Mouse (Mus musculus): ENCODE results near the gene Dcaf12. TPM values are rescaled to one million over a fixed set of nuclear protein-coding genes. Genes with fewer than 3 reads are reported as not detected.

The Dcaf12 gene
- polyA plus RNA-seq, 1 experiment from 2014 or later = 50.8 TPM

DNA sequence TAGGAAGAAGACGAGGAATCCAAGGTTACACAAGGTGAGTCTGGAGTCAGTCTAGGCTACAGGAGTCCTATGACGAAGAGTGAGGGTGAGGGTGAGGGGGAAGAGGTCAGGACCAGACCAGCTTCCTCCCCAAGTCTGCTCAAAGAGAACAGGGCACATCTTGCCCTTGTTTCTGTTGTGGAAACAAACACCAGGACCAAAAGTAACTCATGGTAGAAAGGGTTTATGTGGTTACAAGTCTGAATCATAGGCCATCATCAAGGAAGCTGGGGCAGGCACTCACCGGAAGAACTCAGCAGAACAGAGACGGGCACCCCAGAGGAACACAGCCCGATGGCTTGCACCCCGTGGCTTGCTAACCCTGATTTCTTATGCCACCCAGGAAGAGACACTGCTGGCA lies 12.2 kb upstream of the Dcaf12 start:
- no peaks in the 10 kb centered on the region for H3K4me1 ChIP-seq (ENCODE audit: control insufficient read depth, insufficient read depth, low read length)
- no peaks in the 10 kb centered on the region for H3K9me3 ChIP-seq (ENCODE audit: control insufficient read depth, low read length)
- no peak overlapping the region for H3K27ac ChIP-seq (replicated peaks; ENCODE audit: low read depth, low read length)
- ATAC-seq (ENCODE audit: low read depth) (no peak), DNase-seq (ENCODE audit: low spot score) (no peak)
- H3K27me3 ChIP-seq (replicated peaks; ENCODE audit: control insufficient read depth, insufficient read depth, low read length) = no peaks in the 10 kb centered on the region
- H3K9ac ChIP-seq (ENCODE audit: low read depth, low read length) = no peak overlapping the region
- H3K4me3 ChIP-seq (ENCODE audit: low read depth, low read length) = no peak overlapping the region
- no peaks in the 10 kb centered on the region for H3K36me3 ChIP-seq (ENCODE audit: control insufficient read depth, insufficient read depth, low read length)
- WGBS = 85% methylated on average over 6 of the region's 6 CpGs
- H3K4me2 ChIP-seq (ENCODE audit: low read depth, low read length) = no peak overlapping the region

DNA sequence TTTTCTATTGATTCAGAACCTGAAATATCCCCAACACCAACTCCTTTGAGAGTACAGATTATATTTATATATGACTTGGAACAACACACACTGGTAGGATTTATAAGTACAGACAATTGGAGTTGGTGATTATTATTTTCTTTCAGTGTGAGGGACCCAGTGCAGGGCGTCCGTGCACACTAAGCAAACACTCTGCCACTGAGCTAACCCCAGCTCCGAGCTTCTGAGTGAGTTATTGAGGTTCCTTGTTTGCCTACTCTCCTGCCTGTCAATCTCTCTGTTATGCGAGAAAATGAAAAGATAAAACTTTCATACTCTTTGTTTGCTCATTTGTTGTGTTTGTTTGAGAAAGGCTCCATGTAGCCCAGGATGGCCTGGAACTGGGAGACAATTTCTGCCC lies 6.3 kb upstream of the Dcaf12 start:
- no peak overlapping the region for H3K4me2 ChIP-seq (ENCODE audit: low read depth, low read length)
- ATAC-seq (ENCODE audit: low read depth) (no peak), DNase-seq (ENCODE audit: low spot score) (no peak)
- H3K9me3 ChIP-seq (ENCODE audit: control insufficient read depth, low read length) = no peaks in the 10 kb centered on the region
- no peak overlapping the region for H3K9ac ChIP-seq (ENCODE audit: low read depth, low read length)
- no peaks in the 10 kb centered on the region for H3K27me3 ChIP-seq (replicated peaks; ENCODE audit: control insufficient read depth, insufficient read depth, low read length)
- H3K36me3 ChIP-seq (ENCODE audit: control insufficient read depth, insufficient read depth, low read length) = no peaks in the 10 kb centered on the region
- H3K27ac ChIP-seq (replicated peaks; ENCODE audit: low read depth, low read length) = no peak overlapping the region
- 74% methylated on average over 4 of the region's 4 CpGs for WGBS
- H3K4me1 ChIP-seq (ENCODE audit: control insufficient read depth, insufficient read depth, low read length) = no peaks in the 10 kb centered on the region
- H3K4me3 ChIP-seq (ENCODE audit: low read depth, low read length) = no peak overlapping the region

DNA sequence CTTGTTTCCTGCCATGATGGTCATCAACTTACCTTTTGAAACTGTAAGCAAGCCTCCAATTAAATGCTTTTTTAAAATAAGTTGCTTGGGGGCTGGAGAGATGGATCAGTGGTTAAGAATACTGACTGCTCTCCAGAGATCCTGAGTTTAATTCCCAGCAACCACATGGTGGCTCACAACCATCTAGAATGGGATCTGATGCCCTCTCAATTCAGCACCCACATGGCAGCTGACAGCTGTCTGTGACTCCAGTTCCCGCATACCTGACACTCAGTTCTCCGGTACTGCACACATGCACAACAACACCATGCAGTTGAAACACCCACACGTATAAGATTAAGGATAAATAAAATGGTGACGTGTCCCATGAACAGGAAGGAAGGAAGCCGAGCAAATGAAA lies 3.6 kb upstream of the Dcaf12 start:
- peaks cover 11% of the 10 kb centered on the region; the same call in 1 of the 2 replicates for H3K4me1 ChIP-seq (ENCODE audit: control insufficient read depth, insufficient read depth, low read length)
- H3K9ac ChIP-seq (ENCODE audit: low read depth, low read length) = no peak overlapping the region
- DNase-seq (ENCODE audit: low spot score) (no peak), ATAC-seq (ENCODE audit: low read depth) (no peak)
- no peak overlapping the region for H3K27ac ChIP-seq (replicated peaks; ENCODE audit: low read depth, low read length)
- H3K4me3 ChIP-seq (ENCODE audit: low read depth, low read length) = no peak overlapping the region
- 86% methylated on average over 5 of the region's 5 CpGs for WGBS
- H3K9me3 ChIP-seq (ENCODE audit: control insufficient read depth, low read length) = no peaks in the 10 kb centered on the region
- H3K36me3 ChIP-seq (ENCODE audit: control insufficient read depth, insufficient read depth, low read length) = no peaks in the 10 kb centered on the region
- H3K4me2 ChIP-seq (ENCODE audit: low read depth, low read length) = no peak overlapping the region
- H3K27me3 ChIP-seq (replicated peaks; ENCODE audit: control insufficient read depth, insufficient read depth, low read length) = no peaks in the 10 kb centered on the region

DNA sequence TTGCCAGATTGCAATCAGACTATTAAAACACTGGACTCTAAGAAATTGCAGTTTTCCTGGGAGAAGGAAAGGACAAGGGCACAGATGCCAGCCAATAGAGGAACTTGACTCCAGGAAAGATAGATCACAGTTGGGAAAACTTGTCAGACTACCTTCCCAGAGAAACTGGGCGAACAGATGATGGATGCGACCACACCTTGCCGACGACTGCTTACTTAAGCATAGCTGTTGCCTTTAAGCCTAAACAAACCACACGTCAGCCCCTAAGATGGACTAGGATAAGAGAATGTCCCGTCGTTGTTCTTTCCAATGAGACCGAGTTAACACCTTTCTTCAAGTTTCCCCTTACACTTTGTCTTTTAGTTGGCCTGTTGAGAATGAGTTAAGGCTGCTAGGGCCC lies 484 bp upstream of the Dcaf12 start:
- Histone ChIP-seq H3K4me2 (ENCODE audit: low read depth, low read length) (peak overlapping the region; percentile 91), H3K27me3 (replicated peaks; ENCODE audit: control insufficient read depth, insufficient read depth, low read length) (no peaks in the 10 kb centered on the region), H3K4me3 (ENCODE audit: low read depth, low read length) (peak overlapping the region; percentile 100), H3K9me3 (ENCODE audit: control insufficient read depth, low read length) (no peaks in the 10 kb centered on the region), H3K36me3 (ENCODE audit: control insufficient read depth, insufficient read depth, low read length) (peaks cover 25% of the 10 kb centered on the region), H3K4me1 (ENCODE audit: control insufficient read depth, insufficient read depth, low read length) (peaks cover 12% of the 10 kb centered on the region; the same call in 1 of the 2 replicates), H3K27ac (replicated peaks; ENCODE audit: low read depth, low read length) (peak overlapping the region; percentile 98), H3K9ac (ENCODE audit: low read depth, low read length) (peak overlapping the region; percentile 98)
- WGBS = 54% methylated on average over 8 of the region's 8 CpGs
- no peak for ATAC-seq (ENCODE audit: low read depth)
- DNase-seq (ENCODE audit: low spot score) = peak; percentile 29

DNA sequence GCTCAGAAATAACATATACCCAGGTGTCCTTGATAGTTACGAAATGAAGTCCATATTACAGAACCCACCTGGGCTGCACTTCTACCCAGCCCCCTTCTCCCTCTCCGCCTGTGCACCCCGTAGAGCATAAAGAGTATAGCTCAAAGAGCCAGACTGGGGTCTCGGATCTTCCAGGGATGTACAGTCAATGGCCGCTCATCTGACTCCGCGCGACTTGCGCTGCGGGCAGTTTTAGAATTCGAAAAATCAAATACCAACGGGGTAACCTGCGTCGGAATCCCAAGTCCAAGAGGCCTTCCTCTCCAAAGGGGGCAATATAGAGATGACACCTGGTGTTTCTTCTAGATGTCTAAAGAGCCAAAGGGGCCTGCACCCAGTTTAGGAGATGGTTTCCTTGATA lies 967 bp downstream of the Dcaf12 start:
- Histone ChIP-seq H3K27me3 (replicated peaks; ENCODE audit: control insufficient read depth, insufficient read depth, low read length) (no peaks in the 10 kb centered on the region), H3K4me1 (ENCODE audit: control insufficient read depth, insufficient read depth, low read length) (peaks cover 12% of the 10 kb centered on the region; the same call in 1 of the 2 replicates), H3K36me3 (ENCODE audit: control insufficient read depth, insufficient read depth, low read length) (peaks cover 39% of the 10 kb centered on the region), H3K4me2 (ENCODE audit: low read depth, low read length) (peak overlapping the region; percentile 91), H3K9ac (ENCODE audit: low read depth, low read length) (peak overlapping the region; percentile 98), H3K27ac (replicated peaks; ENCODE audit: low read depth, low read length) (peak overlapping the region; percentile 98), H3K4me3 (ENCODE audit: low read depth, low read length) (peak overlapping the region; percentile 100), H3K9me3 (ENCODE audit: control insufficient read depth, low read length) (no peaks in the 10 kb centered on the region)
- 11% methylated on average over 14 of the region's 14 CpGs for WGBS
- DNase-seq (ENCODE audit: low spot score) (no peak), ATAC-seq (ENCODE audit: low read depth) (no peak)

DNA sequence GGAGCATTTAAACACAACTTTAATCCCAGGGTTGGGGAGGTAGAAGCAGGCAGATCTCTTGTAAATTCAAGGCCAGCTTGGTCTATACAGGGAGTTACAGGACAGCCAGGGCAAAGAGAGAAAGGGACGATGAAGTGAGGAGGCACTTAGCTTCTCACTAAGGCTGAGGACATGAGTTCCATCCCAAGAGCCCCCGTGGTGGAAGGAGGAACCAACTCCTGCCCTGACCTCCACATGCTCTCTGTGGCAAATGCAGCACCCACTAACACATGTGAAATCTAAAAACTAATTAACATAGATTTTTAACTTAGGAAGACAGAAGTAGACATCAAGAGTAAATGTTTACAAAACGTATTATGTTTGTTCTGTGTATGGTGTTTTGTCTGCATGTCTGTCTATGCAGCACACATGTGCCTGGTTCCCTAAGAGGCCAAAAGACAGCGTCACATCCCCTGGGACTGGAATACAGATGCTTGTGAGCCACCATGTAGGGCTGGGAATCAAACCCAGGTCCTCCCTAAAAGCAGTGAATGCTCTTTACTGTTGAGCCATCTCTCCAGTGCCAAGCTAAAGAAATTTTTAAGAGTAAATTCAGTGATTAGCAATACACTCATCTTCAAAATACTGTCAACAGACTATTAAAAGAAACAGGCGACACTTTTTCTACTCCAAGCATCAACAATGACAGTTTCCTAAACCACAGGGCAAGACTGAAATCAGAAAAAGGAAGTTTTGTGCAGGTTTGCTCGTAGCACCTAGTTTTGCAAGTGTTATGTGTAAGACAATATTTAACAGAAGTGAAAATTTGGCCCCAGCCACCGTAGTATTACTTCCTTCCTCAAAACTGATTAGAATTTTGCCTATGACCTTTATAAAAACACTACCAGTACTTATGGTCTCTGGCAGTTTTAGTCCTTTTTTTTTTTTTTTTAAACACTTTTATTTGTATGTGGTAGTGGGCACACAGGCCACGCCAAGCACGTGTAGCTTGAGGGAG lies 3.8 kb downstream of the Dcaf12 start:
- no peaks in the 10 kb centered on the region for H3K9me3 ChIP-seq (ENCODE audit: control insufficient read depth, low read length)
- H3K4me1 ChIP-seq (ENCODE audit: control insufficient read depth, insufficient read depth, low read length) = peaks cover 12% of the 10 kb centered on the region; the same call in 1 of the 2 replicates
- ATAC-seq (ENCODE audit: low read depth) (no peak), DNase-seq (ENCODE audit: low spot score) (no peak)
- no peak overlapping the region for H3K4me3 ChIP-seq (ENCODE audit: low read depth, low read length)
- H3K27ac ChIP-seq (replicated peaks; ENCODE audit: low read depth, low read length) = no peak overlapping the region
- 91% methylated on average over 9 of the region's 9 CpGs for WGBS
- H3K9ac ChIP-seq (ENCODE audit: low read depth, low read length) = no peak overlapping the region
- peaks cover 56% of the 10 kb centered on the region for H3K36me3 ChIP-seq (ENCODE audit: control insufficient read depth, insufficient read depth, low read length)
- H3K4me2 ChIP-seq (ENCODE audit: low read depth, low read length) = no peak overlapping the region
- no peaks in the 10 kb centered on the region for H3K27me3 ChIP-seq (replicated peaks; ENCODE audit: control insufficient read depth, insufficient read depth, low read length)

DNA sequence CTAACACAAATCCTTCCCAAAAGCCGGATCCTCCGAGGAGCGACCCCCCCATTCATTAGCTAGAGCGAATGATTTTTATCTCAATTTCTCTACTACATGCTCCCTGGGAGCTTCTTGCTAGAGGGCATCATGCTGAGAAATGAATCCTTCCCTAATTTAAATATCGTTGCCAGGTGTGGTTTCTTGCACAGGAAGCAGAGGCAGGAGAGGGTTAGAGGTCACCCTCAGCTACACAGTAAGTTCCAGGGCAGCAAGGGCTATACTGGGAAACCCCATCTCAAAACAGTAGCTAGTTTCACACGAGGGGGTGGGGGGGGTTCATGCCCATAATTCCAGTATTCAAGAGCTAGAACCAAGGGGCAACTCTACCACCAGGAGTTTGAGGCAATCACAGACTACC lies 7.3 kb downstream of the Dcaf12 start:
- DNase-seq (ENCODE audit: low spot score) = no peak
- Histone ChIP-seq H3K4me2 (ENCODE audit: low read depth, low read length) (no peak overlapping the region), H3K9ac (ENCODE audit: low read depth, low read length) (no peak overlapping the region), H3K4me3 (ENCODE audit: low read depth, low read length) (no peak overlapping the region), H3K36me3 (ENCODE audit: control insufficient read depth, insufficient read depth, low read length) (peaks cover 67% of the 10 kb centered on the region), H3K4me1 (ENCODE audit: control insufficient read depth, insufficient read depth, low read length) (no peaks in the 10 kb centered on the region), H3K27ac (replicated peaks; ENCODE audit: low read depth, low read length) (no peak overlapping the region), H3K27me3 (replicated peaks; ENCODE audit: control insufficient read depth, insufficient read depth, low read length) (no peaks in the 10 kb centered on the region), H3K9me3 (ENCODE audit: control insufficient read depth, low read length) (no peaks in the 10 kb centered on the region)
- no peak for ATAC-seq (ENCODE audit: low read depth)
- WGBS = 65% methylated on average over 6 of the region's 6 CpGs

DNA sequence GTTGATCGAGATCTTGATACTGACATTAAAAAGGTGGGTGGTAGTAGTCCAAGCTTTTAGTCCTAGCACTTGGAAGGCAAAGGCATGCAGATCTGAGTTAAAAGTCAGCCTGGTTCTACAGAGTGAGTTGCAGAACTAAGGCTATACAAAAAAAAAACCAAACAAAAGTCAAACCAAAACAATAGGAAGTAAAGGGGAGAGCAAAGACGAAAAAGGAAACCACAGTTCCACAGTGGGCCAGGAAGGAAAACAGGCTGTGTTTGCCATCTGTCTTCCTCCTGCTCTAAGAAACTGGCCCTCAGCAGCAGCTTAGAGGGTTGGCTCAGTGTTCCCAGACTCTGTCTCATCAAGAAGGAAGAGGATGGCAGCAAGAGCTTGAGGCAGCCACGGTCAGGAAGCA lies 10.4 kb downstream of the Dcaf12 start:
- 61% methylated on average over 3 of the region's 3 CpGs for WGBS
- Histone ChIP-seq H3K4me1 (ENCODE audit: control insufficient read depth, insufficient read depth, low read length) (no peaks in the 10 kb centered on the region), H3K36me3 (ENCODE audit: control insufficient read depth, insufficient read depth, low read length) (peaks cover 68% of the 10 kb centered on the region), H3K4me3 (ENCODE audit: low read depth, low read length) (no peak overlapping the region), H3K27ac (replicated peaks; ENCODE audit: low read depth, low read length) (no peak overlapping the region), H3K9me3 (ENCODE audit: control insufficient read depth, low read length) (no peaks in the 10 kb centered on the region), H3K27me3 (replicated peaks; ENCODE audit: control insufficient read depth, insufficient read depth, low read length) (no peaks in the 10 kb centered on the region), H3K4me2 (ENCODE audit: low read depth, low read length) (no peak overlapping the region), H3K9ac (ENCODE audit: low read depth, low read length) (no peak overlapping the region)
- ATAC-seq (ENCODE audit: low read depth) (no peak), DNase-seq (ENCODE audit: low spot score) (no peak)

DNA sequence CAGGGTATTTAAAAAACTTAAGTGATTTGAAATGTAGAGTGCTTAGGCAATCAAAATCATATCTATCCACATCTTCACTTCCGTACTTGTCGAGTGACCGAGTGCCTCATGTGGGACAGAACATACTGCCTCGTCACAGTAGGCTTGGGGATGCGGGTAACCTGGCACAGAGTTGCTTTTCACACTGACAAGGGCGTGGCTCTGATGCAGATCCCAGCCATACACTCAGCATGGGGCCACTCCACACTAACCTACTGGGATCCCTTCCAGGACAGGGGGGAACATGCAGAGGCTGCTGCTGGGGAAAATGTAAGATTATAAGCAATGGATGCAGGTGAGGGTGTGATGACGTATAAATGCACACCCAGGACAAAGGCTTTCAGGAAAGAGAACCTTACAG lies 11.0 kb downstream of the Dcaf12 start:
- Histone ChIP-seq H3K27ac (replicated peaks; ENCODE audit: low read depth, low read length) (no peak overlapping the region), H3K9me3 (ENCODE audit: control insufficient read depth, low read length) (no peaks in the 10 kb centered on the region), H3K4me2 (ENCODE audit: low read depth, low read length) (no peak overlapping the region), H3K27me3 (replicated peaks; ENCODE audit: control insufficient read depth, insufficient read depth, low read length) (no peaks in the 10 kb centered on the region), H3K4me3 (ENCODE audit: low read depth, low read length) (no peak overlapping the region), H3K4me1 (ENCODE audit: control insufficient read depth, insufficient read depth, low read length) (no peaks in the 10 kb centered on the region), H3K36me3 (ENCODE audit: control insufficient read depth, insufficient read depth, low read length) (peaks cover 68% of the 10 kb centered on the region), H3K9ac (ENCODE audit: low read depth, low read length) (no peak overlapping the region)
- WGBS = 89% methylated on average over 7 of the region's 7 CpGs
- DNase-seq (ENCODE audit: low spot score) (no peak), ATAC-seq (ENCODE audit: low read depth) (no peak)
